Mouse (Mus musculus) heart, postnatal 0 days (tissue): ENCODE measurements around the gene Mettl4. TPM values are rescaled to one million over a fixed set of nuclear protein-coding genes. Genes with fewer than 3 reads are reported as not detected.

Source experiments
- ATAC-seq: fragments of 200-750 bp; cut with Nextera tagmentation; 2 replicates; pipeline ENCODE4 v1.8.0; 2017; ENCODE audit warnings: low read depth, moderate number of reproducible peaks, moderate library complexity; ENCODE audit not compliant: insufficient read depth
- DNase-seq: peaks from one replicate; pipeline ENCODE4 v3.0.0-alpha.2; 2016; ENCODE audit warnings: low spot score
- H3K27ac ChIP-seq: fragments of 300-500 bp; sonication (generic); 2 replicates; pipeline ENCODE4 v1.5.1; 2014; ENCODE audit warnings: low read depth, mild to moderate bottlenecking
- H3K27me3 ChIP-seq: fragments of 300-500 bp; sonication (generic); 2 replicates; pipeline ENCODE4 v1.6.1; 2014; ENCODE audit warnings: low read length, mixed read lengths; ENCODE audit not compliant: control insufficient read depth, insufficient read depth
- H3K36me3 ChIP-seq: fragments of 300-500 bp; sonication (generic); replicated peaks from 2 replicates; pipeline ENCODE4 v1.6.1; 2014; ENCODE audit warnings: low read length, mixed read lengths; ENCODE audit not compliant: control insufficient read depth, insufficient read depth
- H3K4me1 ChIP-seq: fragments of 300-500 bp; sonication (generic); 2 replicates; pipeline ENCODE4 v1.6.1; 2014; ENCODE audit warnings: antibody characterized with exemption; ENCODE audit not compliant: control insufficient read depth, insufficient read depth
- H3K4me2 ChIP-seq: fragments of 300-500 bp; sonication (generic); 2 replicates; pipeline ENCODE4 v1.6.1; 2014; ENCODE audit warnings: low read depth, mild to moderate bottlenecking, low read length, moderate library complexity
- H3K4me3 ChIP-seq: fragments of 300-500 bp; sonication (generic); 2 replicates; pipeline ENCODE4 v1.5.1; 2014; ENCODE audit warnings: low read depth, low read length
- H3K9ac ChIP-seq: fragments of 300-500 bp; sonication (generic); replicated peaks from 2 replicates; pipeline ENCODE4 v1.6.1; 2014; ENCODE audit warnings: low read depth, low read length, mixed read lengths
- H3K9me3 ChIP-seq: fragments of 300-500 bp; sonication (generic); replicated peaks from 2 replicates; pipeline ENCODE4 v1.6.1; 2016; ENCODE audit warnings: low read length; ENCODE audit not compliant: control insufficient read depth
- CTCF ChIP-seq: IDR thresholded peaks from 2 replicates; pipeline ENCODE4 v1.5.1; 2016; ENCODE audit warnings: antibody characterized with exemption, control low read depth, low read depth
- EP300 ChIP-seq: IDR thresholded peaks from 2 replicates; pipeline ENCODE4 v1.6.1; 2016; ENCODE audit warnings: antibody characterized with exemption, low read depth
- WGBS: fragments of 180-500 bp; shearing (Covaris S2); extraction: QIAGEN DNeasy Blood & Tissue Kit; methylation state at CpG from one replicate; pipeline ENCODE4 v1.1.7; 2014; 5-methylcytosine and 5-hydroxymethylcytosine counted together
- polyA plus RNA-seq: library from polyadenylated mRNA; unstranded; fragments of >200 nt; fragmentation: Nextera tagmentation; extraction: Ambion mirVana; gene quantifications from 2 replicates; pipeline ENCODE4 v1.2.1, GENCODE M21; 2015
- total RNA-seq: library from RNA; depleted of rRNA; stranded (reverse); fragments of >200 nt; gene quantifications from 2 replicates; pipeline ENCODE4 v1.2.3, GENCODE M21; 2014; ENCODE audit warnings: low replicate concordance

Mettl4 gene
- total and polyA plus RNA-seq, 2 experiments from 2014 or later: 8.3 to 11.4 TPM

DNA sequence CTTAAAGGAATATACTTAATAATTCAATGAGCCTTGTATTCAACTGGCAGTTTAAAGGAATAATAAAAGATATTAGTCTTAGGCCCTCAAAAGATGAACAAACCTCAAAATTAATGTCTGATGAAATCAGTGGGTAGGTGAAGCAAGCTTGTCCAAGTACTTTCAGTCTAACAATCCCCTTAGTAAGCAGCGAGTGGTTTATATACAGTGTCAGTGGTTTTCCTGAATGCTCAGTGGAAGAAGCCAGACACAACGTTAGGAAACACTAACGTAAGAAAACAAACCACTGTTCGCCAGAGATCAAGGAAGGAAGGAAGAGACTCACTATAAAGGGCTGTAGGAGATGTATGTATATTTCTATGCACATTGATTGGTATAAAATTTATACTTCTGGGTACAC lies 23.1 kb downstream of the Mettl4 start:
- no peak overlapping the region for H3K4me2 ChIP-seq
- 86% methylated on average over 4 of the region's 4 CpGs for WGBS
- TF ChIP-seq CTCF (no peak), EP300 (no peak)
- DNase-seq (no peak), ATAC-seq (no peak)
- H3K4me3 ChIP-seq: no peak overlapping the region
- no peaks in the 10 kb centered on the region for H3K9me3 ChIP-seq
- no peak overlapping the region for H3K27ac ChIP-seq
- no peaks in the 10 kb centered on the region for H3K4me1 ChIP-seq
- no peaks in the 10 kb centered on the region for H3K27me3 ChIP-seq
- H3K36me3 ChIP-seq: peaks cover 24% of the 10 kb centered on the region
- no peak overlapping the region for H3K9ac ChIP-seq

DNA sequence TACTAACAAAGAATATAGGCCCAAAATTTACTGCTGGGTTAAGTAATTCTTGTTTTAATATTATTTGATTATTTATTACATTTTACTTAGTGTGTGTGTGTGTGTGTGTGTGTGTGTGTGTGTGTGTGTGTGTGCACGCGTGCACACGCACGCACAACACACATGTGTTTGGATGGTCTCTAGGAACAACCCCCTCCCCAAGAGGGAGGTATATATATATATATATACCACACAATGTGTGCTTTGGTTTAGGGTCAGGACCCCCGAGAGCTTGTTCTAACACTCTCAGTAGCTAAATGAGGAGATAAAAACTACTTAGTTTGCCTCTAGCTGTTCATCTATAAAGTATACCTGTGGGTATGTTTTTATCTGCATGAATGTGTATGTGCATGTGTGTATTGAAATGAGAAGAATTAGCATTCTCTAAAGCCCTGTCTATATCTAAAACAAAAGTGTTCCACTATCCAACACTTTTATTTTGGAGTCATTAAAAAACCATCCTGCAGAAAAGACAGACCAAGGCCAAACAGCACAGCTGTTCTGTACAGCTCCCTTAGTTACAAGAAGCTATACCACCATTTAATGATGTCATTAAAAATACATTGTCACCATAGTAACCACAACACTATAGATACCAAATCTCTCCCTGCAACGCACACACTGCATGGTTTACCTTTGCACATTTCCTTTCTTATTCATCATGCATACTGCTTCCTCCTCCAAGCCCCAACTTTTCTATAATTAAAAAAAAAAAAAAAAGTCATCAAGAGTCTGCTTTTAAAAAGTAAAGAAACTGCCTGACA lies 76.1 kb downstream of the Mettl4 start:
- no peak for ATAC-seq
- Histone ChIP-seq H3K36me3 (no peaks in the 10 kb centered on the region), H3K4me3 (no peak overlapping the region), H3K4me1 (no peaks in the 10 kb centered on the region), H3K4me2 (no peak overlapping the region), H3K9me3 (no peaks in the 10 kb centered on the region), H3K9ac (no peak overlapping the region), H3K27me3 (no peaks in the 10 kb centered on the region), H3K27ac (no peak overlapping the region)
- DNase-seq: no peak
- WGBS: 76% methylated on average over 6 of the region's 6 CpGs
- TF ChIP-seq CTCF (no peak), EP300 (no peak)
